In the genomic region with DNA sequence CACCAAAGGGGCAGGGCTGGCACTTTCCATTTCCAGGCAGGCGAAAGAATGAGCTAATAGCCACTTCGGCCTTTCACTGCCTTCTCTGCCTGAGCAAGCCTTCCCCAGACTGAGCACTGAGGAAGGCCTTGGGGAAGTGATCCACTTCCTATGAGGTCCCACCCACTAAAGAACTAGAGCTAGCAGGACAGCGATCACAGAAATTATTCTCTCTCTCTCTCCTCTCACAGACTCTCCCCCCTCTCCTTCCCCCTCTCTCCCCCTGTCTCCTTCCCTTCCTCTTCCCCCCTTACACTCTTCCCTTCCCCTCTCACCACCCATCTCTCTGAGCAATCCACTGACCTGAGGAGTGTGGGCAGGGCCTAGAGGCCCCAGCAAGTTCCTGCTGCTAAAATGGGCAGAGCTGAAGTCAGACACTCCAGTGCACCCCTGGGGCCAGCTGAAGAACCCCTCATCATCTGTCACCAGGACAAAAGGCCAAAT, we compare ENCODE assay signal across 8 mouse cellular contexts. TPM values are rescaled to one million over a fixed set of nuclear protein-coding genes. Genes with fewer than 3 reads are reported as not detected.
DNase-seq lines count a peak whose midpoint lies in the region; ATAC-seq and TF ChIP-seq lines count a peak whose summit lies in the region.

No protein-coding gene starts in this region.

- no peak overlapping the region for H3K4me3 ChIP-seq in forebrain, embryonic 14.5 days (ENCODE audit: low read depth, low read length)
- H3K4me3 ChIP-seq in forebrain, postnatal 0 days (ENCODE audit: low read depth, low read length), result no peak overlapping the region
- no peak overlapping the region for H3K4me3 ChIP-seq in heart, embryonic 15.5 days

- ATAC-seq in forebrain, embryonic 14.5 days, result no peak
- ATAC-seq in forebrain, postnatal 0 days, result no peak
- ATAC-seq in CD4-positive, CD25-positive, alpha-beta regulatory T cell, adult 4 months, result peak; percentile 56
- 0 out of 2 replicates have a peak, but pooled peaks have one; percentile 14 for ATAC-seq in heart, embryonic 15.5 days (replicated peaks; ENCODE audit: insufficient number of reproducible peaks, insufficient read depth, low FRiP score, low read depth)
- no peak for ATAC-seq in frontal cortex, adult (ENCODE audit: low TSS enrichment)

- H3K9me3 ChIP-seq in forebrain, embryonic 14.5 days (replicated peaks; ENCODE audit: control insufficient read depth, low read length), result no peaks in the 10 kb centered on the region
- no peaks in the 10 kb centered on the region for H3K9me3 ChIP-seq in forebrain, postnatal 0 days (ENCODE audit: low read length)
- no peaks in the 10 kb centered on the region for H3K9me3 ChIP-seq in heart, embryonic 15.5 days (replicated peaks)

- H3K4me2 ChIP-seq in forebrain, embryonic 14.5 days (ENCODE audit: low read length), result no peak overlapping the region
- no peak overlapping the region for H3K4me2 ChIP-seq in forebrain, postnatal 0 days (ENCODE audit: low read depth)
- peak overlapping the region; percentile 25; the same call in 1 of the 2 replicates for H3K4me2 ChIP-seq in heart, embryonic 15.5 days

- H3K27me3 ChIP-seq in forebrain, embryonic 14.5 days (replicated peaks; ENCODE audit: control insufficient read depth, insufficient read depth, low read length), result no peaks in the 10 kb centered on the region
- no peaks in the 10 kb centered on the region for H3K27me3 ChIP-seq in forebrain, postnatal 0 days (ENCODE audit: insufficient read depth, low read length)
- H3K27me3 ChIP-seq in heart, embryonic 15.5 days, result no peaks in the 10 kb centered on the region

- H3K27ac ChIP-seq in forebrain, embryonic 14.5 days (ENCODE audit: low read depth, low read length), result no peak overlapping the region
- H3K27ac ChIP-seq in forebrain, postnatal 0 days (ENCODE audit: low read depth, low read length), result no peak overlapping the region
- peak overlapping the region; percentile 71 for H3K27ac ChIP-seq in heart, embryonic 15.5 days

- WGBS in forebrain, embryonic 14.5 days, result 70% methylated on average over 3 of the region's 3 CpGs
- 61% methylated on average over 3 of the region's 3 CpGs for WGBS in forebrain, postnatal 0 days
- 20% methylated on average over 3 of the region's 3 CpGs for WGBS in heart, embryonic 15.5 days

- no peak for DNase-seq in forebrain, embryonic 14.5 days (ENCODE audit: low spot score)
- no peak for DNase-seq in forebrain, postnatal 0 days
- peak; percentile 56 for DNase-seq in lung, postnatal 10 days
- DNase-seq in embryo, embryonic 9.5 days (ENCODE audit: extremely low spot score), result no peak
- DNase-seq in right cerebral cortex, postnatal 25 days, result no peak

- H3K4me1 ChIP-seq in forebrain, embryonic 14.5 days (ENCODE audit: control insufficient read depth, insufficient read depth, low read length), result peaks cover 39% of the 10 kb centered on the region
- peaks cover 3% of the 10 kb centered on the region; the same call in 1 of the 2 replicates for H3K4me1 ChIP-seq in forebrain, postnatal 0 days (ENCODE audit: insufficient read depth)
- H3K4me1 ChIP-seq in heart, embryonic 15.5 days (replicated peaks), result peaks cover 94% of the 10 kb centered on the region

- TF ChIP-seq CTCF in forebrain, postnatal 0 days (IDR thresholded peaks at IDR 0.05; ENCODE audit: low read depth), result no peak

- no peaks in the 10 kb centered on the region for H3K36me3 ChIP-seq in forebrain, embryonic 14.5 days (ENCODE audit: control insufficient read depth, insufficient read depth, low read length)
- no peaks in the 10 kb centered on the region for H3K36me3 ChIP-seq in forebrain, postnatal 0 days (ENCODE audit: insufficient read depth)
- no peaks in the 10 kb centered on the region for H3K36me3 ChIP-seq in heart, embryonic 15.5 days

- H3K9ac ChIP-seq in forebrain, embryonic 14.5 days (ENCODE audit: low read length), result peak overlapping the region; percentile 21
- no peak overlapping the region for H3K9ac ChIP-seq in forebrain, postnatal 0 days
- peak overlapping the region; percentile 30; the same call in 1 of the 2 replicates for H3K9ac ChIP-seq in heart, embryonic 15.5 days

RNA-seq across cellular contexts. Expression of gene Ski, which starts 35.2 kb away (rescaled TPM):
- 16.2 and 17.1 TPM in 2 replicates for polyA plus RNA-seq in forebrain, embryonic 14.5 days (2014; fragmentation: Nextera tagmentation; extraction: Ambion mirVana)
- 66.9 and 68.7 TPM in 2 replicates for total RNA-seq in forebrain, postnatal 0 days (2014; rRNA removed)
- 11.7 and 12.2 TPM in 2 replicates for polyA plus RNA-seq in forebrain, postnatal 0 days (2015; fragmentation: Nextera tagmentation; extraction: Ambion mirVana)
- 10 to 100 TPM; 20.6 to 28.2 TPM for polyA plus RNA-seq in CD4-positive, CD25-positive, alpha-beta regulatory T cell, adult 4 months (2017; shearing (Covaris generic))
- 11.0 and 13.6 TPM in 2 replicates for polyA plus RNA-seq in heart, embryonic 15.5 days (2015; fragmentation: Nextera tagmentation; extraction: Ambion mirVana)

Comparison
In these comparisons a context has a peak if more than half of its experiments do, and no peak if none do; other contexts are left out.
1. ATAC-seq: peak in CD4-positive, CD25-positive, alpha-beta regulatory T cell, adult 4 months (single experiment) and heart, embryonic 15.5 days (single experiment); none in forebrain, embryonic 14.5 days (single experiment), forebrain, postnatal 0 days (single experiment) and frontal cortex, adult (single experiment).